Mouse (Mus musculus) olfactory bulb, adult 2 months (tissue): Measurements from ENCODE around the gene Armc12. TPM values are rescaled to one million over a fixed set of nuclear protein-coding genes. Genes with fewer than 3 reads are reported as not detected.

ENCODE experiments used
- H3K27ac ChIP-seq: fragments of 200-500 bp; 2 replicates; pipeline ENCODE4 v1.5.1; 2012; ENCODE audit warnings: low read depth, low read length; ENCODE audit not compliant: insufficient read depth
- H3K4me1 ChIP-seq: fragments of 200-500 bp; 2 replicates; pipeline ENCODE4 v1.6.1; 2012; ENCODE audit warnings: low read length; ENCODE audit not compliant: control insufficient read depth, insufficient read depth
- H3K4me3 ChIP-seq: fragments of 200-500 bp; 2 replicates; pipeline ENCODE4 v1.5.1; 2012; ENCODE audit warnings: mild to moderate bottlenecking, low read depth, low read length, moderate library complexity; ENCODE audit not compliant: insufficient read depth
- CTCF ChIP-seq: fragments of 200-500 bp; IDR thresholded peaks from 2 replicates; pipeline ENCODE4 v1.5.1; 2012; ENCODE audit warnings: low read depth, mild to moderate bottlenecking, low read length, moderate library complexity; ENCODE audit not compliant: insufficient read depth
- POLR2A ChIP-seq: fragments of 200-500 bp; IDR thresholded peaks from 2 replicates; pipeline ENCODE4 v1.6.1; 2012; ENCODE audit warnings: mild to moderate bottlenecking, low read depth, low read length, moderate library complexity; ENCODE audit not compliant: insufficient read depth
- WGBS: fragments of 180-500 bp; shearing (Covaris S2); methylation state at CpG from one replicate; pipeline ENCODE4 v1.1.7; 2018; 5-methylcytosine and 5-hydroxymethylcytosine counted together
- polyA plus RNA-seq: library from polyadenylated mRNA; stranded (reverse); fragments of >200 nt; gene quantifications from 2 replicates; pipeline ENCODE4 v1.2.4, GENCODE M21; 2012; ENCODE audit warnings: low replicate concordance; ENCODE audit not compliant: missing spikeins, insufficient read depth, insufficient read length

The Armc12 gene
- polyA plus RNA-seq, 1 experiment: not detected

DNA sequence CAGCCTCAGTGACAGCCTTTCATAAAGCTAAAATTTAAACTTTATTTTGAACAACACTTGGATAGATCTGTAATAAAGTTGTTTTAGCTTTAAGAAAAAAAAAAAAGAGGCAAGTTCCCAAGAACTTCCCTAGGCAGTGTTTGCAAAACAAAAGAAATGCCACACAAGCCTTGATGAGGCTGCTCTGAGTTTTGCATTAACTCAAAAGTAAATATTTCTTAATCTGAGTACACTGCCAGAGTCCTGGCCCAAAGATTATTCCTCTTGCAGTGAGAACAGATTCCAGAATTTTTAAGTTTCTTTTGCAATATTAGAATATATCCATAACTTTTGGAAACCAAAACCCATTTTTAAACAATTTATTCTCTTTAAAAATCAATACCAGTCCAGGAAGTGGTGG lies 34.6 kb downstream of the Armc12 start:
- no peak overlapping the region for H3K4me3 ChIP-seq
- H3K27ac ChIP-seq: no peak overlapping the region
- H3K4me1 ChIP-seq: no peaks in the 10 kb centered on the region
- TF ChIP-seq CTCF (no peak), POLR2A (no peak)

DNA sequence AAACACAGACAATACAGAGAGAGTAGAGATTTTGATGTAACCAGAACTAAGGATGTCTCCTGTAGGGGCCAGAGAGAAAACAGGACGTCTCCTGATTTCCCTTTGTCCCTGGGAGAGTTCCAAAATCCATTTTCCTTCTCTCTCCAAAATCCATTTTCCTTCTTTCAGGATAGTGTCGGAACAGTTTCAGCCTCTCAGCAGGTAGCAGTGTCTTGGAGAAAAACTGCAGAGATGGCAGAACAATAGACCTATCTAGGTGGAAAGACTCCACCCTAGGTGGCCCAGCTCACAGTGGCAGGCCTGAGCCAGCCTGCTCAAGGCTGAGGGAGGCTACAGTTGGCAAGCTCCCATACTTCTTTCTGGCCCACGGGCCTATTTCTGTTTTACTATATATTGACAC lies 36.9 kb downstream of the Armc12 start:
- 57% methylated on average over 3 of the region's 3 CpGs for WGBS
- H3K4me1 ChIP-seq: 0 out of 2 replicates have a peak, but pooled peaks cover 1% of the 10 kb centered on the region
- H3K4me3 ChIP-seq: no peak overlapping the region
- TF ChIP-seq CTCF (no peak), POLR2A (no peak)
- no peak overlapping the region for H3K27ac ChIP-seq

DNA sequence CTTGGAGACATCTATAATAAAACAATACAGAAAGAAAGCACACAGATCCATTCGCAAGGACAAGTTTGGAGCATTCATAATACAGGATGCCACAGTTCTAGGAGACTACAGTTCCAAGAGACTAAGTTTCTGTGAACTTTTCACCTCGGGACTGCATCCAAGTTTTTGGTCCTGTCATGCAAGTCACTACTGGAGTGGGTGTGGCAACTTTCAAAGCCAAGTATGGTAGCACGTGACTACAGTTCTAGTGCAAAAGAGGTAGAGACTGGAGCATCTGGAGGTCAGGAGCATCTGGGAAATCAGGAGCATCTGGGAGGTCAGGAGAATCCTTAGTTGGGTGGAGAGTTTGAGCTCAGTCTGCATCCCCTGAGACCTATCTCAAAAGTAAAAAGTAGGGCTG lies 41.3 kb downstream of the Armc12 start:
- TF ChIP-seq CTCF (no peak), POLR2A (no peak)
- peaks cover 13% of the 10 kb centered on the region for H3K4me1 ChIP-seq
- 80% methylated on average over 3 of the region's 3 CpGs for WGBS
- no peak overlapping the region for H3K27ac ChIP-seq
- no peak overlapping the region for H3K4me3 ChIP-seq

DNA sequence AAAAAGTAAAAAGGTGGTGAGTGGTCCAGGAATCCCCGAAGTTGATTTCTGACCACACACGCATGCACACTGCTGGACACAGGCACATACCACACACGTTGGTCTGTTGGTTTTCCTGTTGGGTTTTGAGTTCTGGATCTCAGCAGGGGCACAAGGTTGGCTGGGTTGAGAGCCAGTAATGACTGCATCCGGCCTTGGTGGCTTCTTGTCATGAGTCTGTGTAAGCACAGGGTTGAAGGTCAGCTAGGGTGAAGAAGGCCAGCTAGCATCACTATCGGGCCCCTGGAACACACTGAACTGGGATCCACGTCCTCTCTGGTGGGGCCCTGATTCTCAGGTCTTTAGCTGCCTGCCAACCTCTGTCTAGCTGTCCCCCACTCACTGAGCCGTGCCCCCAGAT lies 41.9 kb downstream of the Armc12 start:
- TF ChIP-seq CTCF (no peak), POLR2A (no peak)
- Histone ChIP-seq H3K4me3 (no peak overlapping the region), H3K27ac (no peak overlapping the region), H3K4me1 (peaks cover 17% of the 10 kb centered on the region)
- 84% methylated on average over 7 of the region's 7 CpGs for WGBS

DNA sequence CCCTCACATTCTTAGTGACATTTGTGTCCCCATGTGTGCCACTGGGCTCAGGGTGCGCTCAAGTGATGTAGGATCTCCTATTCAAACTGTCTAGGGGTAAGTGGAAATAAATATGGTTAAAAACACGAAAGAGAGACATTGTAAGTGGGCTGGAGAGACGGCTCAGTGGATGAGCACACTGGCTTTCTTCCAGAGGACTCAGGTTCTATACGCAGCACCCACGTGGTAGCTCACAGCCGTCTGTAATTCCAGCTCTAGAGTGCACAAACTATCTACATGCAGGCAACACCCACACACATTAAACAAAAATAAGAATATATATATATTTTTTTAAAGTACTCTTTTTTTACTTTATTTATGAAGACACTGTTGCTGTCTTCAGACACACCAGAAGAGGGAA lies 42.3 kb downstream of the Armc12 start:
- Histone ChIP-seq H3K4me3 (no peak overlapping the region), H3K4me1 (peaks cover 17% of the 10 kb centered on the region), H3K27ac (no peak overlapping the region)
- TF ChIP-seq CTCF: no peak
- no peak for TF ChIP-seq POLR2A
- 62% methylated on average over 6 of the region's 6 CpGs for WGBS

- peak within 1 kb of the TSS; percentile 42 for H3K4me3 ChIP-seq
- 16% methylated on average over 50 of the region's 50 CpGs for WGBS
- no peak within 1 kb of the TSS for H3K27ac ChIP-seq
- TF ChIP-seq POLR2A (no peak; the same call in 1 of the 2 replicates), CTCF (peak; percentile 20; the same call in 1 of the 2 replicates)
- peaks cover 21% of the 10 kb centered on the region for H3K4me1 ChIP-seq
Observed at GRCm38 (mm10) chr17:28575244-28576125, 44.9 kb downstream of the Armc12 start, which contains the start of gene Lhfpl5. Gene Lhfpl5, plus strand, starts transcription at chr17:28575641.

GRCm38 (mm10) chr17:28580396-28580795 lies 49.8 kb downstream of the Armc12 start:
- 24% methylated on average over 9 of the region's 9 CpGs for WGBS
- H3K27ac ChIP-seq: no peak overlapping the region
- no peak for TF ChIP-seq CTCF

DNA sequence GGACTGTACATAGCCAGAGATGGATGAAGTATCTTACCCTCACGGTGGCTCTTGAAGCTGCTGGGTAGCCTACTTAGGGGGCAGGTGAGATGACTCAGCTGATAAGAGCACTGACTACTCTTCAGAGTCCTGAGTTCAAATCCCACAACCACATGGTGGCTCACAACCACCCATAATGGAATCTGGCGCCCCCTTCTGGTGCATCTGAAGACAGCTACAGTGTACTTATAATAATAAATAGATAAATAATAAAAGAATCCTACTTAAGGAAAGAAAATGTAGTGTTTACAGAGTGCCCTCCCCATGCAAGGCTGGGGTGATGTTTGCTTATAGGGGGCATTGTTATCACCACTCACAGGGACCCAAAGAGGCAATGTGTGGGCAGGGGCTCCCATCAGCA lies 50.5 kb downstream of the Armc12 start:
- WGBS: 66% methylated on average over 2 of the region's 2 CpGs
- Histone ChIP-seq H3K4me1 (peaks cover 9% of the 10 kb centered on the region; the same call in 1 of the 2 replicates), H3K27ac (no peak overlapping the region), H3K4me3 (no peak overlapping the region)
- no peak for TF ChIP-seq POLR2A

More at GRCm38 (mm10) chr17:28580396-28580795, 49.8 kb downstream of the Armc12 start:
- Histone ChIP-seq H3K4me3 (no peak overlapping the region), H3K4me1 (peaks cover 15% of the 10 kb centered on the region)

GRCm38 (mm10) chr17:28586509-28586908 lies 55.9 kb downstream of the Armc12 start:
- H3K27ac ChIP-seq: no peak overlapping the region
- no peak for TF ChIP-seq CTCF
- no peak for TF ChIP-seq POLR2A
- no peak overlapping the region for H3K4me3 ChIP-seq
- WGBS: 72% methylated on average over 3 of the region's 3 CpGs
- no peaks in the 10 kb centered on the region; the same call in 1 of the 2 replicates for H3K4me1 ChIP-seq

DNA sequence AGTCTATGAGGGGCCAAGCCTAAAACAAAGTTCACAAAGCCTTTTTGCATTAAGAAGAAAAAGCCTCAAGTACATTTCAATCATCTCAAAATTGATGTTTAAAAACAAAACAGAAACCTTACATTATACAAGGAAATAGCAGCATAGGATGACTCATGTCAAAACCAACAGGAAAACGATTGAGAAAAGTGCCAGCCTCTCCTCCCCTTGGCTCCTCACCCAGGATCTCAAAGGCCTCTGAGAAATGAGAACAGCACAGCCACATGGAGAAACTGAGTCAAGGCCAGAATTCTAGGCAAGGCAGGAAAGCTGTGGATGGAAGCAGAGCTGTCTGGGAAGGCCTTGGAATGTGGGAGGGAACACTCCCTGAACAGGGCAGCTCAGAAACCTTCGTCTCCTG lies 58.0 kb downstream of the Armc12 start:
- Histone ChIP-seq H3K4me3 (no peak overlapping the region), H3K4me1 (no peaks in the 10 kb centered on the region; the same call in 1 of the 2 replicates), H3K27ac (no peak overlapping the region)
- no peak for TF ChIP-seq POLR2A
- no peak for TF ChIP-seq CTCF
- WGBS: 46% methylated on average over 2 of the region's 2 CpGs

Other genes with a start within 250 kb of the Armc12 start
- gene Fance, start 217.3 kb upstream of the Armc12 start, polyA plus RNA-seq: not detected in 2 replicates
- 1,471 TPM in 1 of 2 replicates, not detected in the other for gene Rpl10a, start 202.3 kb upstream of the Armc12 start, polyA plus RNA-seq
- gene Tead3, start 180.0 kb upstream of the Armc12 start, polyA plus RNA-seq: not detected in 2 replicates
- not detected in 2 replicates for gene Tulp1, start 165.6 kb upstream of the Armc12 start, polyA plus RNA-seq
- gene Fkbp5, start 13.3 kb upstream of the Armc12 start, polyA plus RNA-seq: 185 TPM in 1 of 2 replicates, not detected in the other
- not detected in 2 replicates for gene Clpsl2, start 18.6 kb downstream of the Armc12 start, polyA plus RNA-seq
- gene Clps, start 30.0 kb downstream of the Armc12 start, polyA plus RNA-seq: not detected in 2 replicates
- not detected in 2 replicates for gene Lhfpl5, start 44.8 kb downstream of the Armc12 start, polyA plus RNA-seq
- 455 TPM in 1 of 2 replicates, not detected in the other for gene Srpk1, start 91.9 kb downstream of the Armc12 start, polyA plus RNA-seq
- not detected in 2 replicates for gene Slc26a8, start 159.4 kb downstream of the Armc12 start, polyA plus RNA-seq
- not detected in 2 replicates for gene Mapk14, start 160.5 kb downstream of the Armc12 start, polyA plus RNA-seq
- gene AC170998.1, start 195.3 kb downstream of the Armc12 start, polyA plus RNA-seq: not detected in 2 replicates
- gene Mapk13, start 238.5 kb downstream of the Armc12 start, polyA plus RNA-seq: not detected in 2 replicates